Mouse (Mus musculus): ENCODE data around the gene Tmem35b. TPM values are rescaled to one million over a fixed set of nuclear protein-coding genes. Genes with fewer than 3 reads are reported as not detected.

Tmem35b gene
- polyA plus RNA-seq, 1 experiment, result 2.2 TPM

- Histone ChIP-seq H3K4me1 (peaks cover 19% of the 10 kb centered on the region), H3K4me3 (replicated peaks) (no peak overlapping the region), H3K9me3 (no peaks in the 10 kb centered on the region), H3K36me3 (replicated peaks; ENCODE audit: low read length) (no peaks in the 10 kb centered on the region), H3K27me3 (replicated peaks) (peaks cover 65% of the 10 kb centered on the region)
- TF ChIP-seq GATA1 (IDR thresholded peaks at IDR 0.05; ENCODE audit: borderline replicate concordance, low read length) (no peak), FLI1 (IDR thresholded peaks at IDR 0.05; ENCODE audit: low read length) (no peak)
Measured at GRCm38 (mm10) chr4:127172614-127173013, 49.1 kb downstream of the Tmem35b start.

GRCm38 (mm10) chr4:127173461-127173860 is 50.0 kb downstream of the Tmem35b start:
- H3K36me3 ChIP-seq (replicated peaks; ENCODE audit: low read length), result no peaks in the 10 kb centered on the region
- no peaks in the 10 kb centered on the region for H3K9me3 ChIP-seq
- H3K4me3 ChIP-seq (replicated peaks), result no peak overlapping the region
- no peak for TF ChIP-seq GATA1 (IDR thresholded peaks at IDR 0.05; ENCODE audit: borderline replicate concordance, low read length)
- no peak for TF ChIP-seq FLI1 (IDR thresholded peaks at IDR 0.05; ENCODE audit: low read length)
- H3K27me3 ChIP-seq (replicated peaks), result peaks cover 62% of the 10 kb centered on the region
- H3K4me1 ChIP-seq, result peaks cover 15% of the 10 kb centered on the region

GRCm38 (mm10) chr4:127174075-127174899 is 50.8 kb downstream of the Tmem35b start:
- TF ChIP-seq FLI1 (IDR thresholded peaks at IDR 0.05; ENCODE audit: low read length) (no peak), GATA1 (IDR thresholded peaks at IDR 0.05; ENCODE audit: borderline replicate concordance, low read length) (no peak)
- H3K4me1 ChIP-seq, result peaks cover 7% of the 10 kb centered on the region
- peaks cover 62% of the 10 kb centered on the region for H3K27me3 ChIP-seq (replicated peaks)
- H3K9me3 ChIP-seq, result no peaks in the 10 kb centered on the region
- H3K4me3 ChIP-seq (replicated peaks), result no peak overlapping the region
- no peaks in the 10 kb centered on the region for H3K36me3 ChIP-seq (replicated peaks; ENCODE audit: low read length)

- TF ChIP-seq FLI1 (IDR thresholded peaks at IDR 0.05; ENCODE audit: low read length) (no peak), GATA1 (IDR thresholded peaks at IDR 0.05; ENCODE audit: borderline replicate concordance, low read length) (no peak)
- Histone ChIP-seq H3K9me3 (no peaks in the 10 kb centered on the region), H3K27me3 (replicated peaks) (peaks cover 62% of the 10 kb centered on the region), H3K36me3 (replicated peaks; ENCODE audit: low read length) (no peaks in the 10 kb centered on the region), H3K4me1 (peaks cover 1% of the 10 kb centered on the region; the same call in 1 of the 2 replicates), H3K4me3 (replicated peaks) (no peak overlapping the region)
Measured at GRCm38 (mm10) chr4:127174900-127175278, 51.4 kb downstream of the Tmem35b start.

GRCm38 (mm10) chr4:127177961-127178360 is 54.5 kb downstream of the Tmem35b start:
- Histone ChIP-seq H3K27me3 (replicated peaks) (peaks cover 41% of the 10 kb centered on the region), H3K9me3 (peaks cover 6% of the 10 kb centered on the region), H3K4me1 (no peaks in the 10 kb centered on the region), H3K4me3 (replicated peaks) (no peak overlapping the region), H3K36me3 (replicated peaks; ENCODE audit: low read length) (no peaks in the 10 kb centered on the region)
- TF ChIP-seq GATA1 (IDR thresholded peaks at IDR 0.05; ENCODE audit: borderline replicate concordance, low read length), result no peak
- no peak for TF ChIP-seq FLI1 (IDR thresholded peaks at IDR 0.05; ENCODE audit: low read length)

GRCm38 (mm10) chr4:127178671-127179070 is 55.2 kb downstream of the Tmem35b start:
- TF ChIP-seq GATA1 (IDR thresholded peaks at IDR 0.05; ENCODE audit: borderline replicate concordance, low read length), result no peak
- no peak for TF ChIP-seq FLI1 (IDR thresholded peaks at IDR 0.05; ENCODE audit: low read length)
- H3K27me3 ChIP-seq (replicated peaks), result peaks cover 44% of the 10 kb centered on the region
- H3K36me3 ChIP-seq (replicated peaks; ENCODE audit: low read length), result no peaks in the 10 kb centered on the region
- H3K4me1 ChIP-seq, result no peaks in the 10 kb centered on the region
- H3K4me3 ChIP-seq (replicated peaks), result no peak overlapping the region
- H3K9me3 ChIP-seq, result peaks cover 6% of the 10 kb centered on the region

Other genes starting within 250 kb of the Tmem35b start
- gene Zmym4, start 155.6 kb upstream of the Tmem35b start, polyA plus RNA-seq (2012; ENCODE audit: insufficient read depth, low replicate concordance), result 0.69 TPM in 1 of 2 replicates, not detected in the other
- gene Sfpq, start 102.4 kb upstream of the Tmem35b start, polyA plus RNA-seq (2012; ENCODE audit: insufficient read depth, low replicate concordance), result 139 and 380 TPM in 2 replicates
- 0.77 TPM in 1 of 2 replicates, not detected in the other for gene Zmym1, start 62.5 kb upstream of the Tmem35b start, polyA plus RNA-seq (2012; ENCODE audit: insufficient read depth, low replicate concordance)
- gene Zmym6, start 46.3 kb upstream of the Tmem35b start, polyA plus RNA-seq (2012; ENCODE audit: insufficient read depth, low replicate concordance), result 0.09 and 0.84 TPM in 2 replicates
- gene Dlgap3, start 45.5 kb downstream of the Tmem35b start, polyA plus RNA-seq (2012; ENCODE audit: insufficient read depth, low replicate concordance), result 0.07 and 2.0 TPM in 2 replicates
- gene Smim12, start 120.1 kb downstream of the Tmem35b start, polyA plus RNA-seq (2012; ENCODE audit: insufficient read depth, low replicate concordance), result 10.2 and 60.3 TPM in 2 replicates
- 0.72 and 5.4 TPM in 2 replicates for gene Gja4, start 190.3 kb downstream of the Tmem35b start, polyA plus RNA-seq (2012; ENCODE audit: insufficient read depth, low replicate concordance)
- gene Gjb3, start 207.2 kb downstream of the Tmem35b start, polyA plus RNA-seq (2012; ENCODE audit: insufficient read depth, low replicate concordance), result not detected in 2 replicates
- not detected in 2 replicates for gene Gjb4, start 230.4 kb downstream of the Tmem35b start, polyA plus RNA-seq (2012; ENCODE audit: insufficient read depth, low replicate concordance)
- gene Gjb5, start 234.5 kb downstream of the Tmem35b start, polyA plus RNA-seq (2012; ENCODE audit: insufficient read depth, low replicate concordance), result not detected in 2 replicates

Measured in megakaryocyte, embryonic 14.5 days (primary cell).